Mouse (Mus musculus) heart, adult 9 months (tissue): ENCODE data around the gene Cacnb2.

Experiments used
- DNase-seq, 2 experiments: peaks; one replicate each; pipeline ENCODE4 v3.0.0; 2022; ENCODE audit warnings: low spot score in 2 of 2

The Cacnb2 gene

DNA sequence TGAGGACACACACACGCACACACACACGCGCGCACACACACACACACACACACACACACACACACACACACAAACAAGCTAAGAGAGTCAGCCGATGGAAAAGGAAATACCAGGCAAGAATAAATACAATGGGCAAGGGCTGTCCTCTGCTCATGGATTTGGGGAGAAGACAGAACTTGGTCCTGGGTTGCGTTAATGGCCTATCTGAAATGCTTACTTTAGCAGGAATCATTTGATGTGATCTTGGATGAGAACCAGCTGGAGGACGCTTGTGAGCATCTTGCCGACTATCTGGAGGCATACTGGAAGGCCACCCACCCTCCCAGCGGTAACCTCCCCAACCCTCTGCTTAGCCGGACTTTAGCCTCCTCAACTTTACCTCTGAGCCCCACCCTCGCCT, 381.1 kb downstream of the Cacnb2 start:
- DNase-seq: no peak

DNA sequence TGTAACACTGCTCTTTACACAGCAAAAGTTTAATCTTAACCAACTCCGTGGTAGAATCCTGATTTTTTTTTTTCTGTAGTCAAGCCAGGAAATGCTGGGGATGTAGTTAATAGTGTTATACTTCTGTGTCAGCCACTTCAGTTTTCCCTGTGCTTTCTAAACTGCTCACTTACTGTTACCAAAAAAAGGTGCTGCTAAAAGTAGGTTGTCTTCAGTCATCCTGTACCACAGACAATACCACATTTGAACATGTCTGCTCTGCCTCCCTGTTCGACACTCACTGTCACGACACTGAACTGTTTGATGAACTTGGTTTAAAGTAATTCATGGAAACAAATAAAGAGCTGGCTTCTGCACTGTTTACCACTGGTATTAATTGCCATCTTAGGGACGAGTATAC, 385.6 kb downstream of the Cacnb2 start:
- DNase-seq: no peak

- no peak for DNase-seq
Measured at GRCm38 (mm10) chr2:14989350-14989749, 386.5 kb downstream of the Cacnb2 start.

GRCm38 (mm10) chr2:14992531-14992930, 389.6 kb downstream of the Cacnb2 start:
- no peak for DNase-seq

- DNase-seq: no peak
Measured at GRCm38 (mm10) chr2:14996036-14996435, 393.1 kb downstream of the Cacnb2 start.

GRCm38 (mm10) chr2:14997836-14998235, 394.9 kb downstream of the Cacnb2 start:
- DNase-seq: no peak

DNA sequence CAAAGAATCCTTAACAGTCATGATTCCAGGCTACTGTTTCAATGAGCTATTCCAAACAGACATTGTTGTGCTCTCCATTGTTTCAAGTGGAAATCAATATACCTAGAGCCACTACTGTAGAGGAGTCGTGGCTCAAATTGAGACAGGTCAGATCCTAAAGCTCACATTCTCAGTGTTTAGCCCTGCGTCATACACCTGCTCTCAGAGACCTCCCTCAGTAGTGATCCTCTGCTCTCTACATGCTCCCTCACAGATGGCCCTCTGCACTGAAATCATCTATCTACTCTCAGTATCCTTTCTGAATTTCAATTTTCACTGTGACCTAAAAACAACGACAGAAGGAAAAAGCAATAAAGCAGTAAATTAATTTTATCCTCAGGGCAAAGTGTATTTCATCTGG, 404.6 kb downstream of the Cacnb2 start:
- no peak for DNase-seq

DNA sequence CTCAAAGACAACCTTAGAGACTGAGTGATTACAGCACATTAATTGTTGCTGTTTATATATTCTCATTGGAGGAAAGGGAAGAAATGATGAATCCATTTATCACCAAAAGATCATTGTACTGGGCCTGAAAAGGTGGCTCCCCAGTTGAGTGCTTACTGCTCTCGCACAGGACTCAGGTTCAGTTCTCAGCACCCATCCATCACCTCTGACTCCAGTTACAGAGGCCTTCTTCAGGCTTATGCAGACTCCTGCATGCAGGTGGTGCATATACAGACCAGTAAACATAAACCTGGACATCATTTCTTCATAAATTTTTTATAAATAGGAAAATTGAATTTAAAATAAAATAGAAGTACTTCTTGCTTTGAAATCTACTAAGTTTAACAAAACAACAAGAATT, 405.2 kb downstream of the Cacnb2 start:
- DNase-seq: no peak

- no peak for DNase-seq
Measured at GRCm38 (mm10) chr2:15026817-15027216, 423.9 kb downstream of the Cacnb2 start.

GRCm38 (mm10) chr2:15027816-15028215, 424.9 kb downstream of the Cacnb2 start:
- no peak for DNase-seq
